23 mouse cellular contexts compared by ENCODE assay signal in genomic region chr11:21697642-21698041, GRCm38 (mm10).
A peak's percentile ranks its signal among the peaks of the same experiment; 100 is the strongest.
DNase-seq lines count a peak whose midpoint lies in the region; ATAC-seq and TF ChIP-seq lines count a peak whose summit lies in the region.
"Had no signal": no experiment of that assay in that cellular context is flagged by ENCODE, and none has a peak within 500 bp of the region (broad histone marks: within the 10 kb centered on the region; RNA-seq: fewer than 3 reads in every experiment).

No protein-coding gene starts in this region.

- no peak for TF ChIP-seq CTCF in brain, embryonic 14.5 days (IDR thresholded peaks at IDR 0.05; ENCODE audit: borderline replicate concordance, extremely low read depth, insufficient read depth, insufficient read length)

- no peak for TF ChIP-seq POLR2A in brain, embryonic 14.5 days (IDR thresholded peaks at IDR 0.05; ENCODE audit: borderline replicate concordance, extremely low read depth, insufficient read depth, insufficient read length, poor library complexity, severe bottlenecking)

- DNase-seq in midbrain, embryonic 11.5 days (ENCODE audit: low spot score, missing footprints), result no peak
- DNase-seq in brain, embryonic 14.5 days (ENCODE audit: low read depth), result peak; percentile 61
- DNase-seq in spleen, adult 18-20 months, result no peak
- DNase-seq: adrenal gland, adult 2 months; adrenal gland, postnatal 10 days; adrenal gland, postnatal 25 days; cerebellum, adult 11-12 months; cerebellum, adult 2 months; cerebellum, adult 9-10 months; cerebellum, postnatal 10 days; cerebellum, postnatal 25 days; embryo, embryonic 11 days had no signal

- H3K27ac ChIP-seq in midbrain, embryonic 11.5 days (ENCODE audit: low read depth, low read length), result no peak overlapping the region
- no peak overlapping the region for H3K27ac ChIP-seq in midbrain, embryonic 16.5 days (ENCODE audit: low read length)
- H3K27ac ChIP-seq in midbrain, embryonic 13.5 days, result no peak overlapping the region
- H3K27ac ChIP-seq in midbrain, embryonic 15.5 days, result no peak overlapping the region
- H3K27ac ChIP-seq in hindbrain, embryonic 13.5 days, result no peak overlapping the region
- H3K27ac ChIP-seq: embryonic facial prominence, embryonic 13.5 days; embryonic facial prominence, embryonic 15.5 days; forebrain, embryonic 10.5 days; forebrain, embryonic 12.5 days; forebrain, embryonic 15.5 days had no signal

- no peaks in the 10 kb centered on the region for H3K36me3 ChIP-seq in midbrain, embryonic 11.5 days (ENCODE audit: control insufficient read depth, insufficient read depth, low read length)
- H3K36me3 ChIP-seq in midbrain, embryonic 16.5 days (ENCODE audit: control insufficient read depth, insufficient read depth, low read length), result no peaks in the 10 kb centered on the region
- H3K36me3 ChIP-seq in midbrain, embryonic 13.5 days, result no peaks in the 10 kb centered on the region
- no peaks in the 10 kb centered on the region for H3K36me3 ChIP-seq in midbrain, embryonic 15.5 days (replicated peaks)
- no peaks in the 10 kb centered on the region for H3K36me3 ChIP-seq in hindbrain, embryonic 13.5 days
- H3K36me3 ChIP-seq: embryonic facial prominence, embryonic 13.5 days; embryonic facial prominence, embryonic 15.5 days; forebrain, embryonic 10.5 days; forebrain, embryonic 12.5 days; forebrain, embryonic 15.5 days had no signal

- 52% methylated on average over 3 of the region's 3 CpGs for WGBS in midbrain, embryonic 11.5 days
- WGBS in midbrain, embryonic 16.5 days, result 35% methylated on average over 3 of the region's 3 CpGs
- WGBS in midbrain, embryonic 13.5 days, result 30% methylated on average over 3 of the region's 3 CpGs
- WGBS in midbrain, embryonic 15.5 days, result 36% methylated on average over 3 of the region's 3 CpGs
- 69% methylated on average over 3 of the region's 3 CpGs for WGBS in hindbrain, embryonic 13.5 days

- H3K4me2 ChIP-seq in midbrain, embryonic 11.5 days, result no peak overlapping the region
- H3K4me2 ChIP-seq in midbrain, embryonic 16.5 days (ENCODE audit: low read length), result no peak overlapping the region
- no peak overlapping the region for H3K4me2 ChIP-seq in midbrain, embryonic 13.5 days (replicated peaks)
- no peak overlapping the region for H3K4me2 ChIP-seq in midbrain, embryonic 15.5 days
- no peak overlapping the region for H3K4me2 ChIP-seq in hindbrain, embryonic 13.5 days
- H3K4me2 ChIP-seq: embryonic facial prominence, embryonic 13.5 days; embryonic facial prominence, embryonic 15.5 days; forebrain, embryonic 12.5 days; forebrain, embryonic 15.5 days had no signal

- H3K9me3 ChIP-seq in midbrain, embryonic 11.5 days (ENCODE audit: control insufficient read depth, low read length), result no peaks in the 10 kb centered on the region
- no peaks in the 10 kb centered on the region for H3K9me3 ChIP-seq in midbrain, embryonic 16.5 days (replicated peaks; ENCODE audit: control insufficient read depth, low read length, poor library complexity, severe bottlenecking)
- no peaks in the 10 kb centered on the region for H3K9me3 ChIP-seq in midbrain, embryonic 13.5 days
- no peaks in the 10 kb centered on the region for H3K9me3 ChIP-seq in midbrain, embryonic 15.5 days
- no peaks in the 10 kb centered on the region for H3K9me3 ChIP-seq in hindbrain, embryonic 13.5 days
- H3K9me3 ChIP-seq: embryonic facial prominence, embryonic 13.5 days; embryonic facial prominence, embryonic 15.5 days; forebrain, embryonic 10.5 days; forebrain, embryonic 12.5 days; forebrain, embryonic 15.5 days had no signal

- H3K27me3 ChIP-seq in midbrain, embryonic 11.5 days (ENCODE audit: control insufficient read depth, insufficient read depth, low read length), result no peaks in the 10 kb centered on the region
- no peaks in the 10 kb centered on the region for H3K27me3 ChIP-seq in midbrain, embryonic 16.5 days (ENCODE audit: control insufficient read depth, insufficient read depth, low read depth, low read length)
- H3K27me3 ChIP-seq in midbrain, embryonic 13.5 days, result 0 out of 2 replicates have a peak, but pooled peaks cover 3% of the 10 kb centered on the region
- no peaks in the 10 kb centered on the region for H3K27me3 ChIP-seq in midbrain, embryonic 15.5 days (replicated peaks)
- H3K27me3 ChIP-seq in hindbrain, embryonic 13.5 days, result no peaks in the 10 kb centered on the region
- H3K27me3 ChIP-seq: embryonic facial prominence, embryonic 13.5 days; embryonic facial prominence, embryonic 15.5 days; forebrain, embryonic 12.5 days; forebrain, embryonic 15.5 days had no signal

- H3K9ac ChIP-seq in midbrain, embryonic 11.5 days (ENCODE audit: low read length), result no peak overlapping the region
- H3K9ac ChIP-seq in midbrain, embryonic 16.5 days (ENCODE audit: low read depth, low read length), result no peak overlapping the region
- no peak overlapping the region for H3K9ac ChIP-seq in midbrain, embryonic 13.5 days (replicated peaks)
- no peak overlapping the region for H3K9ac ChIP-seq in midbrain, embryonic 15.5 days
- H3K9ac ChIP-seq in hindbrain, embryonic 13.5 days, result no peak overlapping the region
- H3K9ac ChIP-seq: embryonic facial prominence, embryonic 13.5 days; embryonic facial prominence, embryonic 15.5 days; forebrain, embryonic 12.5 days; forebrain, embryonic 15.5 days had no signal

- H3K4me1 ChIP-seq in midbrain, embryonic 11.5 days (ENCODE audit: control insufficient read depth, insufficient read depth, low read length), result peaks cover 5% of the 10 kb centered on the region; the same call in 1 of the 2 replicates
- H3K4me1 ChIP-seq in midbrain, embryonic 16.5 days (ENCODE audit: control insufficient read depth, insufficient read depth, low read length), result no peaks in the 10 kb centered on the region
- peaks cover 4% of the 10 kb centered on the region; the same call in 1 of the 2 replicates for H3K4me1 ChIP-seq in midbrain, embryonic 13.5 days (replicated peaks)
- 0 out of 2 replicates have a peak, but pooled peaks cover 3% of the 10 kb centered on the region for H3K4me1 ChIP-seq in midbrain, embryonic 15.5 days
- H3K4me1 ChIP-seq in hindbrain, embryonic 13.5 days (replicated peaks), result no peaks in the 10 kb centered on the region
- H3K4me1 ChIP-seq: embryonic facial prominence, embryonic 13.5 days; embryonic facial prominence, embryonic 15.5 days; forebrain, embryonic 10.5 days; forebrain, embryonic 15.5 days had no signal

- H3K4me3 ChIP-seq in midbrain, embryonic 11.5 days (ENCODE audit: low read depth, low read length), result no peak overlapping the region
- H3K4me3 ChIP-seq in midbrain, embryonic 16.5 days (ENCODE audit: low read depth, low read length), result no peak overlapping the region
- no peak overlapping the region for H3K4me3 ChIP-seq in midbrain, embryonic 13.5 days (replicated peaks)
- H3K4me3 ChIP-seq in midbrain, embryonic 15.5 days, result no peak overlapping the region
- no peak overlapping the region for H3K4me3 ChIP-seq in hindbrain, embryonic 13.5 days
- H3K4me3 ChIP-seq: embryonic facial prominence, embryonic 13.5 days; embryonic facial prominence, embryonic 15.5 days; erythroblast, embryonic 14.5 days; forebrain, embryonic 10.5 days; forebrain, embryonic 12.5 days; forebrain, embryonic 15.5 days had no signal

- peak; percentile 38 for ATAC-seq in midbrain, embryonic 11.5 days (ENCODE audit: low FRiP score)
- no peak for ATAC-seq in midbrain, embryonic 16.5 days
- peak; percentile 71 for ATAC-seq in midbrain, embryonic 13.5 days
- peak; percentile 45; the same call in 1 of the 2 replicates for ATAC-seq in midbrain, embryonic 15.5 days (replicated peaks)
- no peak for ATAC-seq in hindbrain, embryonic 13.5 days (ENCODE audit: low FRiP score)
- ATAC-seq in megakaryocyte-erythroid progenitor cell, adult 5-6 weeks (replicated peaks; ENCODE audit: low FRiP score, low TSS enrichment, poor library complexity, severe bottlenecking), result no peak
- ATAC-seq: forebrain, embryonic 15.5 days had no signal

Comparison
In these comparisons a context has a peak if more than half of its experiments do, and no peak if none do; other contexts are left out.
1. ATAC-seq: peak in midbrain, embryonic 11.5 days (single experiment), midbrain, embryonic 13.5 days (single experiment) and midbrain, embryonic 15.5 days (single experiment); none in midbrain, embryonic 16.5 days (single experiment), hindbrain, embryonic 13.5 days (single experiment) and megakaryocyte-erythroid progenitor cell, adult 5-6 weeks (single experiment).